Mouse (Mus musculus) MEL (cell line): ENCODE results near the gene Ankmy2. TPM values are rescaled to one million over a fixed set of nuclear protein-coding genes. Genes with fewer than 3 reads are reported as not detected.

Experiments used
- DNase-seq: peaks from one replicate; pipeline ENCODE4 v3.0.0; 2011; ENCODE audit warnings: low read depth, low spot score
- H3K27ac ChIP-seq: 2 replicates; pipeline ENCODE4 v1.5.1; 2012; ENCODE audit warnings: low read depth, mild to moderate bottlenecking, control low read depth, low read length, moderate library complexity; ENCODE audit not compliant: control insufficient read depth
- H3K27me3 ChIP-seq, 2 experiments: fragments of 150-350 bp in 1 of 2; sonication (generic) in 1 of 2; 2 replicates each; pipeline ENCODE4 v1.6.1; 2012; ENCODE audit warnings: low read length in 2 of 2, mild to moderate bottlenecking in 2 of 2, improper control_type of control experiment in 1 of 2, moderate library complexity in 1 of 2; ENCODE audit not compliant: insufficient read depth in 2 of 2, control insufficient read depth in 1 of 2
- H3K36me3 ChIP-seq, 2 experiments: 2 replicates each; pipeline ENCODE4 v1.6.1; 2012 to 2014; ENCODE audit warnings: low read length in 2 of 2, improper control_type of control experiment in 1 of 2, inconsistent platforms in 1 of 2, mild to moderate bottlenecking in 1 of 2; ENCODE audit not compliant: insufficient read depth in 2 of 2, control insufficient read depth in 1 of 2
- H3K4me1 ChIP-seq, 2 experiments: fragments of 150-350 bp in 1 of 2; sonication (generic) in 1 of 2; 2 replicates each; pipeline ENCODE4 v1.6.1; 2012; ENCODE audit warnings: low read length in 2 of 2, improper control_type of control experiment in 1 of 2, mild to moderate bottlenecking in 1 of 2; ENCODE audit not compliant: insufficient read depth in 2 of 2, control insufficient read depth in 1 of 2
- H3K4me3 ChIP-seq, 2 experiments: fragments of 150-350 bp in 1 of 2; sonication (generic) in 1 of 2; 2 replicates each; pipeline ENCODE4 v1.5.1; 2012; ENCODE audit warnings: low read depth in 2 of 2, low read length in 2 of 2, mild to moderate bottlenecking in 2 of 2, moderate library complexity in 2 of 2, control low read depth in 1 of 2, improper control_type of control experiment in 1 of 2; ENCODE audit not compliant: control insufficient read depth in 1 of 2, insufficient read depth in 1 of 2
- H3K79me2 ChIP-seq: 2 replicates; pipeline ENCODE4 v1.6.1; 2012; ENCODE audit warnings: mild to moderate bottlenecking, low read length, moderate library complexity; ENCODE audit not compliant: control insufficient read depth, poor library complexity, insufficient read depth
- H3K9ac ChIP-seq: 2 replicates; pipeline ENCODE4 v1.6.1; 2012; ENCODE audit warnings: low read depth, mild to moderate bottlenecking, control low read depth, low read length, moderate library complexity; ENCODE audit not compliant: control insufficient read depth, poor library complexity, severe bottlenecking
- H3K9me3 ChIP-seq: fragments of 150-350 bp; sonication (generic); replicated peaks from 2 replicates; pipeline ENCODE4 v1.6.1; 2012; ENCODE audit warnings: mild to moderate bottlenecking, low read length, improper control_type of control experiment, moderate library complexity; ENCODE audit not compliant: insufficient read depth
- BHLHE40 ChIP-seq: IDR thresholded peaks from 2 replicates; pipeline ENCODE4 v1.6.1; 2012; ENCODE audit warnings: low read depth, mild to moderate bottlenecking, inconsistent platforms, low read length, improper control_type of control experiment, borderline replicate concordance
- CHD1 ChIP-seq: IDR thresholded peaks from 2 replicates; pipeline ENCODE4 v1.6.1; 2012; ENCODE audit warnings: low read depth, mild to moderate bottlenecking, inconsistent platforms, low read length, improper control_type of control experiment
- CTCF ChIP-seq, 3 experiments: IDR thresholded peaks in 2 of 3; conservative IDR thresholded peaks in 1 of 3; 2 replicates each; pipeline ENCODE4 v1.5.1; 2011 to 2012; ENCODE audit warnings: low read length in 3 of 3, low read depth in 2 of 3, mild to moderate bottlenecking in 2 of 3, improper control_type of control experiment in 1 of 3, inconsistent platforms in 1 of 3, mixed read lengths in 1 of 3, moderate library complexity in 1 of 3; ENCODE audit not compliant: control insufficient read depth in 1 of 3, insufficient read depth in 1 of 3, poor library complexity in 1 of 3, severe bottlenecking in 1 of 3
- ELF1 ChIP-seq: IDR thresholded peaks from 2 replicates; pipeline ENCODE4 v1.6.1; 2014; ENCODE audit warnings: low read depth, mild to moderate bottlenecking, inconsistent platforms, low read length, improper control_type of control experiment, moderate library complexity
- EP300 ChIP-seq, 2 experiments: IDR thresholded peaks; 2 replicates each; pipeline ENCODE4 v1.6.1; 2011; ENCODE audit warnings: improper control_type of control experiment in 2 of 2, low read length in 2 of 2, low read depth in 1 of 2, mild to moderate bottlenecking in 1 of 2
- ETS1 ChIP-seq: IDR thresholded peaks from 2 replicates; pipeline ENCODE4 v1.6.1; 2012; ENCODE audit warnings: low read depth, mild to moderate bottlenecking, inconsistent platforms, low read length, improper control_type of control experiment, moderate library complexity
- GABPA ChIP-seq: IDR thresholded peaks from 2 replicates; pipeline ENCODE4 v1.6.1; 2012; ENCODE audit warnings: low read depth, mild to moderate bottlenecking, inconsistent platforms, low read length, improper control_type of control experiment, moderate library complexity
- GATA1 ChIP-seq: IDR thresholded peaks from 2 replicates; pipeline ENCODE4 v1.6.1; 2011; ENCODE audit warnings: low read depth, low read length, improper control_type of control experiment
- JUND ChIP-seq: IDR thresholded peaks from 2 replicates; pipeline ENCODE4 v1.6.1; 2011; ENCODE audit warnings: low read depth, mild to moderate bottlenecking, improper control_type of control experiment, low read length
- KAT2A ChIP-seq: conservative IDR thresholded peaks from 2 replicates; pipeline ENCODE4 v1.6.1; 2012; ENCODE audit warnings: low read depth, low read length, improper control_type of control experiment, inconsistent platforms
- MAFK ChIP-seq: IDR thresholded peaks from 2 replicates; pipeline ENCODE4 v1.6.1; 2011; ENCODE audit warnings: low read depth, mild to moderate bottlenecking, low read length, improper control_type of control experiment, borderline replicate concordance
- MEF2A ChIP-seq: IDR thresholded peaks from 2 replicates; pipeline ENCODE4 v1.6.1; 2014; ENCODE audit warnings: low read depth, mild to moderate bottlenecking, inconsistent platforms, low read length, improper control_type of control experiment; ENCODE audit not compliant: poor library complexity, insufficient replicate concordance, severe bottlenecking; ENCODE audit errors: extremely low read depth
- MYB ChIP-seq: IDR thresholded peaks from 2 replicates; pipeline ENCODE4 v1.6.1; 2011; ENCODE audit warnings: mild to moderate bottlenecking, low read depth, low read length, improper control_type of control experiment
- MYC ChIP-seq: IDR thresholded peaks from 2 replicates; pipeline ENCODE4 v1.6.1; 2011; ENCODE audit warnings: low read depth, mild to moderate bottlenecking, low read length, improper control_type of control experiment, moderate library complexity
- NRF1 ChIP-seq: IDR thresholded peaks from 2 replicates; pipeline ENCODE4 v1.6.1; 2014; ENCODE audit warnings: low read depth, mild to moderate bottlenecking, inconsistent platforms, low read length, improper control_type of control experiment, moderate library complexity; ENCODE audit not compliant: poor library complexity, insufficient read depth, severe bottlenecking
- POLR2AphosphoS2 ChIP-seq: IDR thresholded peaks from 2 replicates; pipeline ENCODE4 v1.6.1; 2011; ENCODE audit warnings: low read length, improper control_type of control experiment
- RAD21 ChIP-seq: IDR thresholded peaks from 2 replicates; pipeline ENCODE4 v1.6.1; 2011; ENCODE audit warnings: mild to moderate bottlenecking, low read depth, low read length, improper control_type of control experiment
- RCOR1 ChIP-seq: IDR thresholded peaks from 2 replicates; pipeline ENCODE4 v1.6.1; 2012; ENCODE audit warnings: low read depth, mild to moderate bottlenecking, inconsistent platforms, low read length, improper control_type of control experiment
- SIN3A ChIP-seq: IDR thresholded peaks from 2 replicates; pipeline ENCODE4 v1.6.1; 2012; ENCODE audit warnings: low read length, improper control_type of control experiment, inconsistent platforms
- SMC3 ChIP-seq: IDR thresholded peaks from 2 replicates; pipeline ENCODE4 v1.6.1; 2011; ENCODE audit warnings: low read depth, low read length, improper control_type of control experiment
- TBP ChIP-seq: IDR thresholded peaks from 2 replicates; pipeline ENCODE4 v1.8.0; 2011; ENCODE audit warnings: low read depth, low read length, improper control_type of control experiment
- TCF12 ChIP-seq: IDR thresholded peaks from 2 replicates; pipeline ENCODE4 v1.6.1; 2014; ENCODE audit warnings: low read depth, mild to moderate bottlenecking, inconsistent platforms, low read length, improper control_type of control experiment, moderate library complexity
- ZKSCAN1 ChIP-seq: IDR thresholded peaks from 2 replicates; pipeline ENCODE4 v1.6.1; 2012; ENCODE audit warnings: low read depth, mild to moderate bottlenecking, inconsistent platforms, low read length, improper control_type of control experiment, moderate library complexity
- polyA plus RNA-seq, 2 experiments: library from polyadenylated mRNA; stranded (reverse) in 1 of 2; unstranded in 1 of 2; fragments of >175 nt in 1 of 2; fragments of >200 nt in 1 of 2; gene quantifications; 2 replicates each; pipeline versions ENCODE4 v1.2.1 to v1.2.4; 2012; ENCODE audit warnings: low replicate concordance in 2 of 2, low read depth in 1 of 2; ENCODE audit not compliant: insufficient read length in 2 of 2, insufficient read depth in 1 of 2, missing spikeins in 1 of 2
- total RNA-seq: library from RNA; depleted of rRNA; stranded (reverse); fragments of 300-350 nt; gene quantifications from 2 replicates; pipeline ENCODE4 v1.2.3, GENCODE M21; 2012

Gene Ankmy2
- total and polyA plus RNA-seq, 3 experiments: 14.3 to 15.3 TPM; not detected in 1

DNA sequence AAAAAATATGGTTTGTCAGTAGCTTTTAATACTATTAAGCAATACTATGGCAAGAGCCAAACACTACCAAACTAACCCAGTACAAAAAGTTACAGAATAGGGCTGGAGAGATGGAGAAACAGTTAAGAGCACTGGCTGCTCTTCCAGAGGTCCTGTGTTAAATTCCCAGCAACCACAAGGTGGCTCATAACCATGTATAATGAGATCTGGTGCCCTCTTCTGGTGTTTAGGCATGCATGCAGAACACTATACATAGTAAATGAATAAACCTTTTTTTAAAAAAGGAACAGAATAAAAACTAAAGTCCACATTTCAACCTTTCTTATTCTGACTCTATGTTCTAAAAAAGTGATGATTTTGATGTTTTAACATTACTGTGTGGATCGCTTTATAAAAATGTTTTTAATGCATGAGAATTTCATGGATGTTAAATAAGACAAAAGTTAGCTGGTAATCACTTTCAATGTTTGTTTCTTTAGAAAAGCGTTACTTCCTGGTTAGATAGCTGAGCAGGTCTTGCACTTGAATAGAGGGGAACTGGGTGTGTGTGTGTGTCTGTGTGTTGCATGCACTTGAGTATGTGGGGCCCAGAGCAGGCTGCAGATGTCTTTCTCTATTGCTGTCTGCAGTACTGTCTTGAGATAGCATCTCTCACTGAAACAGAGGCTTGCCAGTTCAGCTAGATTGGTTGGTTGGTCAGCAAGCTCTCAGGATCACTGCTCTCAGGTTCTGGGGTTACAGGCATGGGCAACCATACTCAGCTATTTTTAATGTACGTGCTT lies 10.5 kb upstream of the Ankmy2 start:
- no peak overlapping the region for H3K4me3 ChIP-seq
- H3K4me1 ChIP-seq: no peaks in the 10 kb centered on the region; a peak in 1 of 4 replicates
- no peaks in the 10 kb centered on the region for H3K9me3 ChIP-seq
- H3K27me3 ChIP-seq: no peaks in the 10 kb centered on the region
- no peak for TF ChIP-seq MAFK
- peak; percentile 24; the same call in 1 of the 2 replicates for TF ChIP-seq SMC3
- peak; percentile 23 to 72 (median 24); a peak in 4 of 6 replicates for TF ChIP-seq CTCF (IDR thresholded peaks at IDR 0.05 in 2 of 3, conservative IDR thresholded peaks at IDR 0.05 in 1 of 3; ENCODE audit: control insufficient read depth in 1 of 3, insufficient read depth in 1 of 3, low read depth in 2 of 3, low read length in 3 of 3, poor library complexity in 1 of 3, severe bottlenecking in 1 of 3)
- no peak for TF ChIP-seq MYC
- TF ChIP-seq POLR2AphosphoS2: no peak
- peak; percentile 3; the same call in 1 of the 2 replicates for TF ChIP-seq RAD21
- TF ChIP-seq ZKSCAN1: no peak
- H3K27ac ChIP-seq: no peak overlapping the region
- peak; percentile 43 for DNase-seq
- H3K79me2 ChIP-seq: peaks cover 49% of the 10 kb centered on the region
- no peak overlapping the region for H3K9ac ChIP-seq
- peaks cover 3 to 5% of the 10 kb centered on the region in 2 experiments for H3K36me3 ChIP-seq

DNA sequence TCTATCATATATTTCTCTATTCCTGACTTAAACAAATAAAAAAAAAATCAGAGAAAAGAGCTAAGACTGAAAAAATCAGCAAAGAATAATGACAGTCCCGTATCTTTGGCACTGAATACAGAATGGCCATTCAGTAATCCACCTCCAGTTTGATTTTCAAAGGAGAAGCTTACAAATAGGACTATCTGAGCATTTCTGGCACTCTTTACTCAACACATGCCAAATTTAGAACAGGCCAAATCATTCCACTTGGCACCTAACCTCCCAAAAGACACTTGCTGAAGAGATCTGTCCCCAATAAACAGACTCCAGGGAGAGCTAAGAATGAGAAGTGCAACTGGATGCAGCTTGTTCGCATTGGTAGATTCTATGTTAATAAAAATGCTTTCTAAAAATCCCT lies 6.6 kb upstream of the Ankmy2 start:
- Histone ChIP-seq H3K4me1 (peaks cover 0 to 10% of the 10 kb centered on the region in 2 experiments), H3K9me3 (no peaks in the 10 kb centered on the region), H3K79me2 (peaks cover 63% of the 10 kb centered on the region), H3K27me3 (no peaks in the 10 kb centered on the region), H3K9ac (no peak overlapping the region), H3K36me3 (peaks cover 0 to 16% of the 10 kb centered on the region in 2 experiments; a peak in 3 of 4 replicates), H3K4me3 (no peak overlapping the region), H3K27ac (no peak overlapping the region)
- no peak for DNase-seq
- TF ChIP-seq TBP (no peak), MEF2A (peak; percentile 34; the same call in 1 of the 2 replicates)
- TF ChIP-seq, all 39 proteins: peak for 1

DNA sequence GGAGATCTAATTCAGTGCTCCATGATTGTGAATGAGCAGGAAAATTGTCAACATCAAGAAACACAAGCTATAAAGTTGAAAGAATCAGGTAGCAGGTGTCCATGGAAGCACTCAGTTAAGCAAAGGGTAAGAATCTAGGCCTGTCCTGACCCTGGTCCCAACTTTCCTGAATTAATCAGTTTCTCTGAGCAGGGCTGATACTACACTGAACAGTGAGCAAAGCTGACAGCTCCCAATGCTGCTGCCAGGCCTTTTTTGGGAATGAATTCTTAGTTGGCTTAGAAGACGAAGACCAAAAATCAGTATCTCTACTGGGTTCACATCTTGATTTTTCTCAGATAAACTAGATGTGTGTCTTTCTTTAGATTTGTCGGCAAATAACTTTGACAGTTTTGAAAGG lies 6.2 kb upstream of the Ankmy2 start:
- Histone ChIP-seq H3K4me3 (no peak overlapping the region), H3K27me3 (no peaks in the 10 kb centered on the region), H3K9me3 (no peaks in the 10 kb centered on the region), H3K9ac (no peak overlapping the region), H3K4me1 (peaks cover 0 to 11% of the 10 kb centered on the region in 2 experiments), H3K79me2 (peaks cover 65% of the 10 kb centered on the region), H3K36me3 (peaks cover 0 to 17% of the 10 kb centered on the region in 2 experiments; a peak in 3 of 4 replicates), H3K27ac (no peak overlapping the region)
- no peak for DNase-seq
- no peak for TF ChIP-seq NRF1
- TF ChIP-seq GABPA: no peak
- TF ChIP-seq BHLHE40: no peak
- TF ChIP-seq CHD1: no peak
- TF ChIP-seq POLR2AphosphoS2: no peak
- no peak for TF ChIP-seq ETS1
- no peak for TF ChIP-seq TCF12
- no peak for TF ChIP-seq CTCF (IDR thresholded peaks at IDR 0.05 in 2 of 3, conservative IDR thresholded peaks at IDR 0.05 in 1 of 3; ENCODE audit: control insufficient read depth in 1 of 3, insufficient read depth in 1 of 3, low read depth in 2 of 3, low read length in 3 of 3, poor library complexity in 1 of 3, severe bottlenecking in 1 of 3)
- TF ChIP-seq ELF1: no peak
- TF ChIP-seq JUND: no peak
- TF ChIP-seq ZKSCAN1: no peak
- no peak for TF ChIP-seq RCOR1
- no peak for TF ChIP-seq EP300 (IDR thresholded peaks at IDR 0.05; ENCODE audit: low read depth in 1 of 2, low read length in 2 of 2)
- TF ChIP-seq KAT2A: no peak
- TF ChIP-seq MEF2A: no peak
- no peak for TF ChIP-seq SIN3A
- TF ChIP-seq MYB: no peak
- TF ChIP-seq GATA1: no peak
